Mouse (Mus musculus): ENCODE measurements at regions not wholly inside any gene's neighbourhood (a gene's known extent, or its start where the extent isn't known, plus 50 kb on each side); places are given as distances from the start of the nearest gene placed in this dataset.

GRCm38 (mm10) chr2:115402246-115402645 is 179.3 kb upstream of the BC052040 start:
- DNase-seq (ENCODE audit: low read depth, low spot score): no peak

- no peak for DNase-seq (ENCODE audit: low read depth, low spot score)
Measured at GRCm38 (mm10) chr2:115432476-115432875, 149.0 kb upstream of the BC052040 start.

- DNase-seq (ENCODE audit: low read depth, low spot score): no peak
Measured at GRCm38 (mm10) chr2:115441100-115441499, 140.4 kb upstream of the BC052040 start.

GRCm38 (mm10) chr2:115449783-115450483 is 131.6 kb upstream of the BC052040 start:
- no peak for DNase-seq (ENCODE audit: low read depth, low spot score)

- DNase-seq (ENCODE audit: low read depth, low spot score): no peak
Measured at GRCm38 (mm10) chr2:115455593-115455992, 125.9 kb upstream of the BC052040 start.

GRCm38 (mm10) chr2:115456372-115457022 is 125.0 kb upstream of the BC052040 start:
- DNase-seq (ENCODE audit: low read depth, low spot score): no peak

GRCm38 (mm10) chr2:115460028-115460881 is 121.3 kb upstream of the BC052040 start:
- no peak for DNase-seq (ENCODE audit: low read depth, low spot score)

GRCm38 (mm10) chr2:115460882-115461151 is 120.7 kb upstream of the BC052040 start:
- no peak for DNase-seq (ENCODE audit: low read depth, low spot score)

GRCm38 (mm10) chr2:115466170-115466569 is 115.3 kb upstream of the BC052040 start:
- no peak for DNase-seq (ENCODE audit: low read depth, low spot score)

- DNase-seq (ENCODE audit: low read depth, low spot score): no peak
Measured at GRCm38 (mm10) chr2:115467107-115467745, 114.3 kb upstream of the BC052040 start.

- DNase-seq (ENCODE audit: low read depth, low spot score): no peak
Measured at GRCm38 (mm10) chr2:115467936-115468335, 113.6 kb upstream of the BC052040 start.

- no peak for DNase-seq (ENCODE audit: low read depth, low spot score)
Measured at GRCm38 (mm10) chr2:115468471-115468909, 113.0 kb upstream of the BC052040 start.

- DNase-seq (ENCODE audit: low read depth, low spot score): no peak
Measured at GRCm38 (mm10) chr2:115469165-115469821, 112.2 kb upstream of the BC052040 start.

GRCm38 (mm10) chr2:115472393-115472792 is 109.1 kb upstream of the BC052040 start:
- DNase-seq (ENCODE audit: low read depth, low spot score): no peak

GRCm38 (mm10) chr2:115483418-115484288 is 97.9 kb upstream of the BC052040 start:
- no peak for DNase-seq (ENCODE audit: low read depth, low spot score)

- DNase-seq (ENCODE audit: low read depth, low spot score): no peak
Measured at GRCm38 (mm10) chr2:115488465-115488864, 93.1 kb upstream of the BC052040 start.

- no peak for DNase-seq (ENCODE audit: low read depth, low spot score)
Measured at GRCm38 (mm10) chr2:115493020-115493419, 88.5 kb upstream of the BC052040 start.

- DNase-seq (ENCODE audit: low read depth, low spot score): no peak
Measured at GRCm38 (mm10) chr2:115499904-115500303, 81.6 kb upstream of the BC052040 start.

- no peak for DNase-seq (ENCODE audit: low read depth, low spot score)
Measured at GRCm38 (mm10) chr2:115509527-115509926, 72.0 kb upstream of the BC052040 start.

GRCm38 (mm10) chr2:115511146-115511545 is 70.4 kb upstream of the BC052040 start:
- no peak for DNase-seq (ENCODE audit: low read depth, low spot score)

All from c-Kit-negative CD71-positive TER-119-positive erythroid progenitor cells, embryonic 14.5 days (primary cell).